Mouse (Mus musculus) heart, embryonic 16.5 days (tissue): ENCODE results near the gene Cib2. TPM values are rescaled to one million over a fixed set of nuclear protein-coding genes. Genes with fewer than 3 reads are reported as not detected.

Experiments used
- ATAC-seq: fragments of 200-750 bp; cut with Nextera tagmentation; replicated peaks from 2 replicates; pipeline ENCODE4 v1.8.0; 2017; ENCODE audit warnings: moderate number of reproducible peaks; ENCODE audit not compliant: insufficient read depth, low FRiP score; ENCODE audit errors: extremely low read depth
- H3K27ac ChIP-seq: fragments of 300-500 bp; sonication (generic); 2 replicates; pipeline ENCODE4 v1.5.1; 2014; ENCODE audit warnings: mild to moderate bottlenecking, low read length, control low read depth, moderate library complexity
- H3K27me3 ChIP-seq: fragments of 300-500 bp; sonication (generic); 2 replicates; pipeline ENCODE4 v1.6.1; 2014; ENCODE audit warnings: low read length, mixed read lengths; ENCODE audit not compliant: control insufficient read depth, insufficient read depth
- H3K36me3 ChIP-seq: fragments of 300-500 bp; sonication (generic); 2 replicates; pipeline ENCODE4 v1.6.1; 2014; ENCODE audit not compliant: control insufficient read depth, insufficient read depth
- H3K4me1 ChIP-seq: fragments of 300-500 bp; sonication (generic); 2 replicates; pipeline ENCODE4 v1.6.1; 2014; ENCODE audit warnings: low read length, mixed read lengths; ENCODE audit not compliant: control insufficient read depth, insufficient read depth
- H3K4me2 ChIP-seq: fragments of 300-500 bp; sonication (generic); 2 replicates; pipeline ENCODE4 v1.6.1; 2014; ENCODE audit warnings: low read depth, mild to moderate bottlenecking, control low read depth, low read length
- H3K4me3 ChIP-seq: fragments of 300-500 bp; sonication (generic); 2 replicates; pipeline ENCODE4 v1.5.1; 2014; ENCODE audit warnings: mild to moderate bottlenecking, control low read depth, low read length
- H3K9ac ChIP-seq: fragments of 300-500 bp; sonication (generic); 2 replicates; pipeline ENCODE4 v1.6.1; 2014; ENCODE audit warnings: low read length, control low read depth
- H3K9me3 ChIP-seq: fragments of 300-500 bp; sonication (generic); replicated peaks from 2 replicates; pipeline ENCODE4 v1.6.1; 2016; ENCODE audit warnings: low read length; ENCODE audit not compliant: control insufficient read depth
- WGBS: fragments of 180-500 bp; shearing (Covaris S2); extraction: QIAGEN DNeasy Blood & Tissue Kit; methylation state at CpG from one replicate; pipeline ENCODE4 v1.1.7; 2014; 5-methylcytosine and 5-hydroxymethylcytosine counted together
- polyA plus RNA-seq: library from polyadenylated mRNA; unstranded; fragments of >200 nt; fragmentation: Nextera tagmentation; extraction: Ambion mirVana; gene quantifications from 2 replicates; pipeline ENCODE4 v1.2.1, GENCODE M21; 2015

Gene Cib2
- polyA plus RNA-seq, 1 experiment from 2014 or later = 5.1 TPM

DNA sequence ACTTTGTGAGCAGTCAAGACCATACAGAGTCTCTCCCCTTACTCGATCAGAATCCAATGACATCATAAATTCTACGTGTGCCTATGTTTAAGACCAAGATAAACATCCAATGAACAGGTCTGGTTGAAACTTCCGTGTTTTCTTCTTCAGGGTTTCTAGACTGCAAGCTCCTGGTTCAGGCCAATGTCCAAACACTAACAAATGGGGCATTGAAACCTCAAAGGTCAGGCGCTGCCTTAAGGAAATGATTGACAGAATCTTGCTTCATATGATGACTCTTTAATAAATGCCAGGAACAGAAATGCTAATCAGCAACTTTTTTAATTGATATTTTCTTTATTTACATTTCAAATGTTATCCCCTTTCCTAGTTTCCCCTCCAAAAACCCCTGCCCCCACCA is 39.7 kb downstream of the Cib2 start:
- Histone ChIP-seq H3K27me3 (no peaks in the 10 kb centered on the region), H3K9ac (no peak overlapping the region), H3K4me3 (no peak overlapping the region), H3K27ac (no peak overlapping the region), H3K4me1 (no peaks in the 10 kb centered on the region), H3K36me3 (no peaks in the 10 kb centered on the region), H3K4me2 (no peak overlapping the region), H3K9me3 (no peaks in the 10 kb centered on the region)
- no peak for ATAC-seq
- WGBS = 76% methylated on average over 4 of the region's 4 CpGs

DNA sequence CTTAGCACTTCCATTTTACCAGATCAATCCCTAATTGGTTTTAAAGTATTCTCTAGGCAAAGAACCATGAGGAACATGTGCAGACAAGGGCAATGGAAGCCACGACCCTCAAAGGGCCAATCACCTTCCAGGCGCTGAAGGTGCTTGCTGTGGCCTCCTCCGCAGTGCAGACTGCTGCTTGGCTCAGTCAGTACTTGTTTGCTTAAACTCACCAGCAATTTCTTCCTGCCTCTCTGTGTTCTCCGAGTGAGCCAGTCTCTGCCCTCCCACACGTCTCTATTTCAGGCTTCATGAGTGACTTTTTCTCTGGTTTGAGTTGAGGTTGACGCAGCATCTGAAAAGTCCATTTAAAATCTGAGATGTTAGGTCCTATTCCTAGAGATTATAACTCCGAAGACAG is 41.1 kb downstream of the Cib2 start:
- H3K36me3 ChIP-seq = no peaks in the 10 kb centered on the region
- no peak overlapping the region for H3K9ac ChIP-seq
- H3K27me3 ChIP-seq = no peaks in the 10 kb centered on the region
- no peaks in the 10 kb centered on the region for H3K9me3 ChIP-seq
- H3K4me1 ChIP-seq = no peaks in the 10 kb centered on the region
- ATAC-seq = no peak
- no peak overlapping the region for H3K27ac ChIP-seq
- no peak overlapping the region for H3K4me2 ChIP-seq
- 59% methylated on average over 7 of the region's 7 CpGs for WGBS
- H3K4me3 ChIP-seq = no peak overlapping the region

DNA sequence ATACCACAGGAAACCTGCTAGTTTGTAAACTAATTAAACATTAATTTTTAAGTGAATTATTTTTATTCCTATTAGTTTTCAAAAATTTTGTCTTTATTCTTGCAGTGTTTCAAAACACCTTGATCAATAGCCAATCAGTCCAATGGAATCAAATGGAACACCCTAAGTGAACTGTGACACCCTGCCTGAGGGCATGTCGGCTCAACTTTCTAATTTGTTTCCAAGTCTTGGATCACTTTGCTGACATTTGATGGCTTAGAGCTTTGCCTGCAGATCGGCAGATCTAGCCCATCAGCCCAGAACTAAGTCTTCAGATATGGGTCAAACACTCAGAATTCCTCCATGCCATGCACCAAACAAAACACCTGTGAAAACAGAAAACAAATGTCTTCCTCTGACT is 44.0 kb downstream of the Cib2 start:
- no peak overlapping the region for H3K9ac ChIP-seq
- H3K4me3 ChIP-seq = no peak overlapping the region
- H3K9me3 ChIP-seq = no peaks in the 10 kb centered on the region
- ATAC-seq = no peak
- H3K4me1 ChIP-seq = no peaks in the 10 kb centered on the region
- 86% methylated on average over 2 of the region's 2 CpGs for whole genome bisulfite sequencing
- H3K36me3 ChIP-seq = no peaks in the 10 kb centered on the region
- H3K4me2 ChIP-seq = no peak overlapping the region
- H3K27ac ChIP-seq = no peak overlapping the region
- H3K27me3 ChIP-seq = no peaks in the 10 kb centered on the region

DNA sequence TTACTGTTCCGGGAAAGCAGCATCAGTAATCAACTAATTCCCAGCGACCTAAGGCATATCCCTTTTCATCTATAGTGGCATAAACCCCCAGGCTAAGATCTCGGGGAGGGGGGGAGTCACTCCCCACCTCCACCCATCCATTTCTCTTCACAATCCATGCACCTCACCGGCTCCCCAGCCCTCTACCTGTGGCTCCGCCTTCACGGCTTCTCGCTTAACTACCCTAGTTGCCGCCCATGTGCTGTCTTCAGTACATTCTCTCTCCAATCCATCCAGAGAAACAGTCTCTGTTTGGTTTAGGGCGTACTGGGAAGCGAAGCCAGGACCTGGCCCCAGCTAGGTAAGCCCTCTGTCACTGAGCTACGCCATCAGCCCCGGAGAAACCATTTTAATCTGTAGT is 57.1 kb downstream of the Cib2 start:
- no peak overlapping the region for H3K9ac ChIP-seq
- H3K27ac ChIP-seq = no peak overlapping the region
- H3K4me2 ChIP-seq = peak overlapping the region; percentile 91; the same call in 1 of the 2 replicates
- H3K27me3 ChIP-seq = peaks cover 6% of the 10 kb centered on the region
- no peaks in the 10 kb centered on the region for H3K9me3 ChIP-seq
- H3K4me1 ChIP-seq = peaks cover 2% of the 10 kb centered on the region; the same call in 1 of the 2 replicates
- 19% methylated on average over 12 of the region's 12 CpGs for WGBS
- ATAC-seq = no peak
- no peaks in the 10 kb centered on the region for H3K36me3 ChIP-seq
- H3K4me3 ChIP-seq = no peak overlapping the region

DNA sequence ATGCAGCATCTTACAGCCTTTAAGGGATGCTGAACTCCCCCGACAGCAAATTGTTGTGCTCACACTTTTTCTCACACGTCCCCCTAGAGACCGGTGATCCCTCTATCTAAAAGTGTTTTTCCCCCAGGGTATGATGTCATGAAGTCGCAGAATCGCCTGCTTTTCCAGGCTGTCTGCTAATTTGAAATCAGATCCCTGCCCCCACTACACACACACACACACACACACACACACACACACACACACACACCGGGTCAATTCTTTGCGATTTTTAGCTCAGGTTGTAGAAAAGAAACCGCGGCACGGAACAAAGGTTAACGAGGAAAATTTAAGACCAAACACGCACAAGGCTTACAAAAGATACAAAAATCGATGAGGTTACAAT is 57.9 kb downstream of the Cib2 start:
- no peak for ATAC-seq
- peak overlapping the region; percentile 91 for H3K4me2 ChIP-seq
- no peak overlapping the region for H3K27ac ChIP-seq
- H3K4me1 ChIP-seq = peaks cover 2% of the 10 kb centered on the region; the same call in 1 of the 2 replicates
- 6% methylated on average over 13 of the region's 13 CpGs for WGBS
- peak overlapping the region; percentile 89 for H3K4me3 ChIP-seq
- H3K9ac ChIP-seq = peak overlapping the region; percentile 88
- peaks cover 6% of the 10 kb centered on the region for H3K27me3 ChIP-seq
- H3K9me3 ChIP-seq = no peaks in the 10 kb centered on the region
- no peaks in the 10 kb centered on the region for H3K36me3 ChIP-seq

DNA sequence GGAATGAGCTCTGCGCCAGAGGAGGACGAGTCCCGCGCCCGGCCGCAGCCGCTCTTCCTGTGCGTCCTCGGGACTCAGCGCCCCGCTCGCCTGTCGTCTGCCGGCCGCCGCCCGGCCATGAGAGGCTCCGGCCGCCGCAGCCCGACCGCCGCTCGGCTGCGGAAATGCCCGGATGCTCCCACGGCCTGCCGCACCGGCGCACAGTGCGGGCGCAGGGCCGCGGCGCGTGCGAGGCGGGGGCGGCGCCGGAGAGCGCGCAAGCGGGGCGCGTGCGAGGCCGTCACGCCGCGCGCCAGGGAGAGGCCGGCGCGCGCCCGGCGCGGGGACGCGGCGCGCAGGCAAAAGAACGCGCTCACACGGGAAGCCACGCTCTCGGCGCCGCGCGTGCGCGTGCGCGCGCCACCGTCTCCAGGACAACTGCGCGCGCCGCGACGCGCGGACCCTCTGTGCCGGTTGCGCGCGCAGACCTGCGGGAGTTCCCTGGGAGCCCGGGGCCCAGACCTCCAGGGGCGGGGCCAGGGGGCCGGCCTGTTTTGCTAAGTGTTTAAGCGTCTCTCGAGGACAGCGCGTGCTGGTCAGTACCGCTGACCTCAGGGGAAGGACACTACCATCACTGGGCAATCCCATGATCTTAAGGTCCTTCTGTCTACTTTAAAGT is 58.4 kb downstream of the Cib2 start, which contains the start of gene Dmxl2:
TSS of gene Dmxl2 (minus strand) at position 174 of the 658 bp plus-strand sequence.
- Histone ChIP-seq H3K4me1 (peaks cover 2% of the 10 kb centered on the region; the same call in 1 of the 2 replicates), H3K36me3 (no peaks in the 10 kb centered on the region), H3K4me3 (peak within 1 kb of the TSS; percentile 89), H3K27me3 (peaks cover 6% of the 10 kb centered on the region), H3K4me2 (peak within 1 kb of the TSS; percentile 91), H3K9me3 (no peaks in the 10 kb centered on the region), H3K27ac (peak within 1 kb of the TSS; percentile 71), H3K9ac (peak within 1 kb of the TSS; percentile 88)
- 1% methylated on average over 99 of the region's 99 CpGs for WGBS
- ATAC-seq = peak; percentile 93

DNA sequence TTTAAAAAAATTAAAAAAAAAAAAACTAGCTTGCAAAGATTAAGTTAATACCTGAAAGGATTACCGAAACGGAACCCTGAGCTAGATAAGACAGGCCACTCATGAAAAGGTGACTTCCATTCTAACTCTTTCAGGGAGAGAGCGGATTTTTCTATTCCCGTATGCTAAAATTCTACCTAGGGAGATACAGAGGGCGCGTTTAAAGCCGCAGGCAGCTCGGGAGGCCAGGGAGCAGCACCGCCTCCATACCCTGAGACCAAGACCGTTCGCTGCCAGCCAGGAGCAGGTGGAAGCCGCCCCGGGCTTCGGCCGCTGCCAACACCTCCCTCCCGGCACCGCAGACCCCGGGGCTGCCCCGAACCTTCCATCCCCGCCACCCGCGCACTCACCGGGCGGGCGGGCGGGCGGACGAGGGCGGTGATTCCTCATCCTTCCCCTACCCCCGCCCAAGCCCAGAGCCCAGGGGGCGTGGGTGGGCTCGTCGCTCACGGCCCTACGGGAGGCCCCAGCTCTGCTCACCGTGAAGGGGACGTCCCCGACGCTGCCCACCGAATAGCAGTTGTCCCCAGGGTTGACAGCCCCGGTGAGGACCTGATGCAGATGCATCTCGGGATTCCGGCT is 59.1 kb downstream of the Cib2 start:
- WGBS = under 1% methylated on average over 35 of the region's 43 CpGs
- H3K4me3 ChIP-seq = peak overlapping the region; percentile 89
- H3K9ac ChIP-seq = peak overlapping the region; percentile 88
- no peaks in the 10 kb centered on the region for H3K9me3 ChIP-seq
- peaks cover 6% of the 10 kb centered on the region for H3K27me3 ChIP-seq
- peak overlapping the region; percentile 91 for H3K4me2 ChIP-seq
- no peaks in the 10 kb centered on the region for H3K36me3 ChIP-seq
- peak overlapping the region; percentile 71 for H3K27ac ChIP-seq
- peak; percentile 32 for ATAC-seq
- peaks cover 2% of the 10 kb centered on the region; the same call in 1 of the 2 replicates for H3K4me1 ChIP-seq

DNA sequence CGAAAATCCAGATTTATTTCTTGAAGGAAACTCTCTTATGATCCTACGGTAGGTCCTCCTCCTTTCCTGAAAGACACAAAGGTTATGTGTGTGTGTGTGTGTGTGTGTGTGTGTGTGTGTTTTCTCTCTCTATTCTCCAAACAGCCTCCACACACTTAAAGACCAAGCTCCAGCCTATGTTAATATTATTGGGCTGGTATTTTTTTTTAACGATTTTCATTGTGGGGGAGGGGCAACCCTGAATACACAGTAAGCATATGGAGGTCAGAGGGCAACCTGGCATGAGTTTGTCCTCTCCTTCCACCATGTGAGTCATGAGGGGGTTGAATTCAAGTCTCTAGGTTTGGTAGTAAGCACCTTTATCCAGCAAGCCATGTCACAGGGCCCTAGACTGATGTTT is 60.2 kb downstream of the Cib2 start:
- 73% methylated on average over 3 of the region's 3 CpGs for WGBS
- no peak overlapping the region for H3K4me3 ChIP-seq
- H3K9ac ChIP-seq = no peak overlapping the region
- ATAC-seq = no peak
- no peak overlapping the region for H3K27ac ChIP-seq
- no peaks in the 10 kb centered on the region for H3K9me3 ChIP-seq
- H3K4me1 ChIP-seq = peaks cover 2% of the 10 kb centered on the region; the same call in 1 of the 2 replicates
- H3K27me3 ChIP-seq = peaks cover 6% of the 10 kb centered on the region
- H3K36me3 ChIP-seq = no peaks in the 10 kb centered on the region
- no peak overlapping the region for H3K4me2 ChIP-seq

DNA sequence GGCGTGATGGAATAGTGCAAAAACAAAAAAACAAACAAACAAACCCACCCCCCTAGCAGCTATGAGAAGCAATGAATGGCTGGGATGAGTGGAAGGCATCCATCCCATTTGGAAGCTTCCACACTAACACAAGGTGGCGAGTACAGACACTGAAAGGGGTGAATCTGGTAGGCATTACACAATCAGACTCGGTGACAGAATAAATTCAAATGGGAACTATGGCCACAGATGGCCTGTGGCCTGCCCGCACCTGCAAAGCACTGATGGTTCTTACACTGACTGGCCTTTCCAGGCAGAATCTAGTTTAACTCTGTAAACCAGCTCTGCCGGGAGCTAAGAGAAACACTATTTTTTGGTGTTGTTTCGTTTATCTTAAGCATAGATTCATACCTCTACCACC is 60.7 kb downstream of the Cib2 start:
- 86% methylated on average over 6 of the region's 6 CpGs for WGBS
- no peak overlapping the region for H3K27ac ChIP-seq
- no peak for ATAC-seq
- H3K4me2 ChIP-seq = no peak overlapping the region
- H3K36me3 ChIP-seq = no peaks in the 10 kb centered on the region
- H3K27me3 ChIP-seq = peaks cover 6% of the 10 kb centered on the region
- peaks cover 2% of the 10 kb centered on the region; the same call in 1 of the 2 replicates for H3K4me1 ChIP-seq
- no peak overlapping the region for H3K9ac ChIP-seq
- no peak overlapping the region for H3K4me3 ChIP-seq
- no peaks in the 10 kb centered on the region for H3K9me3 ChIP-seq
